Mouse (Mus musculus) kidney, postnatal 0 days (tissue): ENCODE data around the gene Arnt2. TPM values are rescaled to one million over a fixed set of nuclear protein-coding genes. Genes with fewer than 3 reads are reported as not detected.

Source experiments
- ATAC-seq: fragments of 200-750 bp; cut with Nextera tagmentation; replicated peaks from 2 replicates; pipeline ENCODE4 v1.8.0; 2017; ENCODE audit warnings: low read depth, moderate number of reproducible peaks, moderate TSS enrichment, moderate library complexity; ENCODE audit not compliant: low FRiP score
- DNase-seq: peaks from one replicate; pipeline ENCODE4 v3.0.0-alpha.2; 2016; ENCODE audit warnings: low spot score
- H3K27ac ChIP-seq: fragments of 300-500 bp; sonication (generic); 2 replicates; pipeline ENCODE4 v1.5.1; 2014; ENCODE audit warnings: mild to moderate bottlenecking
- H3K27me3 ChIP-seq: fragments of 300-500 bp; sonication (generic); 2 replicates; pipeline ENCODE4 v1.6.1; 2014; ENCODE audit warnings: low read length, mixed read lengths; ENCODE audit not compliant: insufficient read depth
- H3K36me3 ChIP-seq: fragments of 300-500 bp; sonication (generic); 2 replicates; pipeline ENCODE4 v1.6.1; 2014; ENCODE audit warnings: low read length, mixed read lengths; ENCODE audit not compliant: insufficient read depth
- H3K4me1 ChIP-seq: fragments of 300-500 bp; sonication (generic); replicated peaks from 2 replicates; pipeline ENCODE4 v1.6.1; 2014; ENCODE audit warnings: antibody characterized with exemption, low read length, mixed read lengths; ENCODE audit not compliant: insufficient read depth
- H3K4me2 ChIP-seq: fragments of 300-500 bp; sonication (generic); 2 replicates; pipeline ENCODE4 v1.6.1; 2014; ENCODE audit warnings: mild to moderate bottlenecking, low read length, moderate library complexity, mixed read lengths
- H3K4me3 ChIP-seq: fragments of 300-500 bp; sonication (generic); replicated peaks from 2 replicates; pipeline ENCODE4 v1.5.1; 2014; ENCODE audit warnings: low read depth, low read length
- H3K9ac ChIP-seq: fragments of 300-500 bp; sonication (generic); 2 replicates; pipeline ENCODE4 v1.6.1; 2014; ENCODE audit warnings: low read depth, low read length
- H3K9me3 ChIP-seq: fragments of 300-500 bp; sonication (generic); replicated peaks from 2 replicates; pipeline ENCODE4 v1.6.1; 2016; ENCODE audit warnings: low read length, inconsistent platforms, mixed read lengths
- CTCF ChIP-seq: IDR thresholded peaks from 2 replicates; pipeline ENCODE4 v1.5.1; 2016; ENCODE audit warnings: antibody characterized with exemption, low read depth, mild to moderate bottlenecking, moderate library complexity
- WGBS: fragments of 180-500 bp; shearing (Covaris S2); extraction: QIAGEN DNeasy Blood & Tissue Kit; methylation state at CpG from one replicate; pipeline ENCODE4 v1.1.7; 2014; 5-methylcytosine and 5-hydroxymethylcytosine counted together
- polyA plus RNA-seq: library from polyadenylated mRNA; unstranded; fragments of >200 nt; fragmentation: Nextera tagmentation; extraction: Ambion mirVana; gene quantifications from 2 replicates; pipeline ENCODE4 v1.2.1, GENCODE M21; 2015

The Arnt2 gene
- polyA plus RNA-seq, 1 experiment from 2014 or later = 8.4 TPM

- no peak for TF ChIP-seq CTCF
- Histone ChIP-seq H3K4me3 (no peak overlapping the region), H3K36me3 (no peaks in the 10 kb centered on the region), H3K9me3 (no peaks in the 10 kb centered on the region), H3K27ac (no peak overlapping the region), H3K4me1 (no peaks in the 10 kb centered on the region), H3K27me3 (no peaks in the 10 kb centered on the region), H3K9ac (no peak overlapping the region), H3K4me2 (no peak overlapping the region)
- WGBS = 61% methylated on average over 4 of the region's 4 CpGs
- ATAC-seq (no peak), DNase-seq (no peak)
Observed at GRCm38 (mm10) chr7:84299601-84300000, 110.4 kb downstream of the Arnt2 start.

- Histone ChIP-seq H3K36me3 (no peaks in the 10 kb centered on the region), H3K9me3 (no peaks in the 10 kb centered on the region), H3K4me1 (no peaks in the 10 kb centered on the region), H3K4me2 (no peak overlapping the region), H3K9ac (no peak overlapping the region), H3K4me3 (no peak overlapping the region), H3K27ac (no peak overlapping the region), H3K27me3 (no peaks in the 10 kb centered on the region)
- 76% methylated on average over 7 of the region's 7 CpGs for WGBS
- no peak for ATAC-seq
- no peak for TF ChIP-seq CTCF
- DNase-seq = no peak
Observed at GRCm38 (mm10) chr7:84293054-84293453, 116.9 kb downstream of the Arnt2 start.

GRCm38 (mm10) chr7:84287226-84287587 is 122.8 kb downstream of the Arnt2 start:
- no peak overlapping the region for H3K4me3 ChIP-seq
- no peak overlapping the region for H3K4me2 ChIP-seq
- no peaks in the 10 kb centered on the region for H3K9me3 ChIP-seq
- no peak for TF ChIP-seq CTCF
- WGBS = 86% methylated on average over 2 of the region's 2 CpGs
- no peak overlapping the region for H3K27ac ChIP-seq
- no peaks in the 10 kb centered on the region for H3K27me3 ChIP-seq
- H3K36me3 ChIP-seq = no peaks in the 10 kb centered on the region
- DNase-seq (no peak), ATAC-seq (no peak)
- H3K4me1 ChIP-seq = no peaks in the 10 kb centered on the region
- no peak overlapping the region for H3K9ac ChIP-seq

- Histone ChIP-seq H3K9me3 (no peaks in the 10 kb centered on the region), H3K27ac (no peak overlapping the region), H3K4me2 (no peak overlapping the region), H3K36me3 (no peaks in the 10 kb centered on the region), H3K27me3 (no peaks in the 10 kb centered on the region), H3K4me3 (no peak overlapping the region), H3K9ac (no peak overlapping the region), H3K4me1 (no peaks in the 10 kb centered on the region)
- ATAC-seq = no peak
- WGBS = 92% methylated on average over 8 of the region's 8 CpGs
- DNase-seq = no peak
- TF ChIP-seq CTCF = no peak
Observed at GRCm38 (mm10) chr7:84286526-84287225, 123.3 kb downstream of the Arnt2 start.

GRCm38 (mm10) chr7:84285790-84286189 is 124.2 kb downstream of the Arnt2 start:
- WGBS = 89% methylated on average over 7 of the region's 7 CpGs
- Histone ChIP-seq H3K4me3 (no peak overlapping the region), H3K27me3 (no peaks in the 10 kb centered on the region), H3K4me1 (no peaks in the 10 kb centered on the region), H3K27ac (no peak overlapping the region), H3K36me3 (no peaks in the 10 kb centered on the region), H3K4me2 (no peak overlapping the region), H3K9ac (no peak overlapping the region), H3K9me3 (no peaks in the 10 kb centered on the region)
- ATAC-seq = no peak
- TF ChIP-seq CTCF = no peak
- no peak for DNase-seq

GRCm38 (mm10) chr7:84284974-84285373 is 125.0 kb downstream of the Arnt2 start:
- H3K9ac ChIP-seq = no peak overlapping the region
- no peaks in the 10 kb centered on the region for H3K36me3 ChIP-seq
- DNase-seq (no peak), ATAC-seq (no peak)
- H3K9me3 ChIP-seq = no peaks in the 10 kb centered on the region
- H3K27me3 ChIP-seq = no peaks in the 10 kb centered on the region
- 56% methylated on average over 3 of the region's 3 CpGs for WGBS
- H3K4me2 ChIP-seq = no peak overlapping the region
- no peak for TF ChIP-seq CTCF
- no peak overlapping the region for H3K27ac ChIP-seq
- no peak overlapping the region for H3K4me3 ChIP-seq
- no peaks in the 10 kb centered on the region for H3K4me1 ChIP-seq

GRCm38 (mm10) chr7:84282231-84282630 is 127.7 kb downstream of the Arnt2 start:
- 76% methylated on average over 4 of the region's 4 CpGs for WGBS
- DNase-seq (no peak), ATAC-seq (no peak)
- TF ChIP-seq CTCF = no peak
- Histone ChIP-seq H3K4me1 (no peaks in the 10 kb centered on the region), H3K27me3 (no peaks in the 10 kb centered on the region), H3K9me3 (no peaks in the 10 kb centered on the region), H3K4me2 (no peak overlapping the region), H3K27ac (no peak overlapping the region), H3K9ac (no peak overlapping the region), H3K36me3 (no peaks in the 10 kb centered on the region), H3K4me3 (no peak overlapping the region)
